Mouse (Mus musculus) urinary bladder, adult 18-20 months (tissue): ENCODE measurements around the gene Eras.
"Not testable (repeated sequence)": the region's sequence is repeated elsewhere in the genome, so short reads cannot be mapped to it uniquely, and the experiment has no call there.

Experiments
- DNase-seq, 2 experiments: peaks; one replicate each; pipeline ENCODE4 v3.0.0; 2022; ENCODE audit warnings: low spot score in 2 of 2, mixed read lengths in 2 of 2

Eras gene

DNA sequence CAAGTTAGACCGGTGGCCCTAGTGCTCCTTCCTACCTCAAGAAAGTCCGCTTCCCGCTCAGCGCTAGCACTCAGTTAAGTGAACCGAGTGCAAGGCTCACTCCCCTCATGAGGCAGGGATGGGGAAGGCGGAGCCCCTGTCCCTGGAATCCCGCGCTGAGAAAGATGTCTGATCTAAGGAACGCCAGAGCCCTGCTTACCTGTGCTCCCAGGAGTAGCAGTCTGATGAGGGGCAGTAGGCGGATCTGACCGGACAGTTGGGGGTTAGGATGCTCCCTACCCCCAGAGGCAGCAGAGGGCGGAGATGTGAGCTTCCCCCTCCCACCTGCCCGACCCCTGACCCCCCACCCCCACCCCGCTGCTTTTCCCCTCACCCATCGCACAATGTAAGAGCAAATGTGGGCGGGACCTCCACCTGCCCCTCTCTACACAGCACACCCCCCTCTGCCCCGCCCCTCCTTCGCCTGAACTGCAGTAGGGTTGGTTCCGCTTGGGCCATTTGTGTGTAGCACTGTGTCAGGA, at the start of gene Eras:
Gene Eras (minus strand): TSS at position 338 of the 521 bp plus-strand sequence.
- DNase-seq: no peak

- no peak for DNase-seq
Observed at GRCm38 (mm10) chrX:7977892-7978291, 49.5 kb upstream of the Eras start, which contains the start of gene Gata1. Gata1 (minus strand) TSS chrX:7978071.

GRCm38 (mm10) chrX:7971292-7971691, 42.9 kb upstream of the Eras start:
- DNase-seq: no peak

GRCm38 (mm10) chrX:7968899-7969298, 40.5 kb upstream of the Eras start:
- DNase-seq: no peak

GRCm38 (mm10) chrX:7968226-7968625, 39.8 kb upstream of the Eras start:
- DNase-seq: no peak

DNA sequence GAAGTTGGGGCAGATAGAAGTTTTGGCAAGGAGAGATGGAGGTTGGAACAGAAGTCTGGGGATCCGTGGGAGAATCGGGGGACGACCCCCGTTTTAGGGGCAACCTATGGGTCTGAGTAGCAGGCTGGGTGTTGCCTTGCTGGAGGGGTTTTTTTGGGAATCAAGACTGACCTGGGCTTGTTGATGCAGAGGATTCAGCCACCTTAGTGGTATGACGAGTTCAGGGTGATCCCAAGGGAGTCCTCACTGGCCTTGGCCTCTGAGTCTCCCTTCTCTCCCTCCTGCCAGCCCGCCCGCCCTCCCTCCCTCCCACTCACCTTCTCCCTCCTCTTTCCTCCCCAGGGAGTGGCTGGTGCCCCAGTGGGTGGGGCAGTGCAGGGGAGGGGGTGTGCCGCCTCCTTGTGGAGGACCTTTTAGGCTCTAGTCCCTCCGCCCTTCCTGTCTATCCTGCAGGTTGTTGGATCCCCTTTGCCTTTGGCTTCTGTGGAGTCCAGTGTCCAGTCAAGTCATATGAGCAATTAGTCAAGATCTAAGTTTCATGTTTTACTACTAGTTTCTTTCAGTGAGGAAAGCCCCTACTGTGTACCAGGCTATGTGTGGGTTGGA, 39.3 kb upstream of the Eras start:
- DNase-seq: no peak

GRCm38 (mm10) chrX:7966161-7966560, 37.8 kb upstream of the Eras start:
- DNase-seq: no peak

GRCm38 (mm10) chrX:7963829-7964626, 35.6 kb upstream of the Eras start:
- DNase-seq: no peak

- DNase-seq: no peak
Observed at GRCm38 (mm10) chrX:7958868-7959267, 30.5 kb upstream of the Eras start.

DNA sequence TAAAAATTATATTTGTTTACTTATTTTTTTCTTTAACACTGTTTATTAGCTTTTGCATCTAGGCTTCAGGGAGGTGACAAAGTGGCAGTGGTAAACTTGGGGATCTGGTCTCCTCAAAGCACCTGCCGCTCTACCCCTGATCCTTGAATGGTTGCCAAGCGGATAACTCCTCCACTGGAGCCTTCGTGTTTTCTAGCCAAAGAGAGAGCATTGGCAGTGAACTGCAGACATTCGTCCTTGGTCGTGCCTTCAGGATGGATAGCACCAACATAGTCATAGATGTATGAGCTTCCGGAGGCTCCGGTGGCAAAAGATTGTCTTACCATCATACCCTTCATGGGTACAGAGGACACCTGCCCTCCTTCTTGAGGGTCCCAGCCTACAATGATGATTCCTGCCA, 21.7 kb upstream of the Eras start:
- DNase-seq: no peak

DNA sequence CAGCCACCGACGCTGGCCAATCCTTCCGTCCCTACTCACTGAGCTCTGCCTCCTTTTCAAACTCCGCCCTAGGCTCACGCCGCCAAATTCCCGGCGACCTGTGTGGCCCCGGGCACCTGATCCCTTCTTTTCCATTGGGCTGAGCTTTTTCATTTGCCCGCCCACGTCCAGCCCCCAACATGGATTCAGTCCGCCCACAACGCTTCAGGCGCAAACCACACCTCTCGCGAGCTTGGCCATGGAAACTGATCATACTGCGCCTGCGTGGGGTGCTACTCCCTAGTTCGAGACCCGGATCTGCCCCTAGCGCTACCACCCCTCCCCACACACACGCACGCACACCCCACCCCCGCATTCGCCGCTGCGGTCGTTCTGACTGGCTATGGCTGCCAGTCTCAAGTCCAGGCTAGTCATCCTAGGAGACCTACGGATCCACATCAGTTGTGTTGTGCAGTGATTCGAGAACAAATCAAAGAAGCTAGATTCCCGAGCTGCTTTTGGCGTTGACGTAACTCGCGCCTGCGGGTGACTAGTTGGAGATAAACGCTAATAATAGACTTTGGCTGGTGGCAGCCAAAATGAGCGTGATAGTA, 19.6 kb upstream of the Eras start:
- DNase-seq: peak; percentile 79 to 91

GRCm38 (mm10) chrX:7947108-7947899, 18.9 kb upstream of the Eras start, which contains the start of gene Hdac6:
Hdac6 (minus strand) TSS chrX:7947889.
- no peak for DNase-seq

DNA sequence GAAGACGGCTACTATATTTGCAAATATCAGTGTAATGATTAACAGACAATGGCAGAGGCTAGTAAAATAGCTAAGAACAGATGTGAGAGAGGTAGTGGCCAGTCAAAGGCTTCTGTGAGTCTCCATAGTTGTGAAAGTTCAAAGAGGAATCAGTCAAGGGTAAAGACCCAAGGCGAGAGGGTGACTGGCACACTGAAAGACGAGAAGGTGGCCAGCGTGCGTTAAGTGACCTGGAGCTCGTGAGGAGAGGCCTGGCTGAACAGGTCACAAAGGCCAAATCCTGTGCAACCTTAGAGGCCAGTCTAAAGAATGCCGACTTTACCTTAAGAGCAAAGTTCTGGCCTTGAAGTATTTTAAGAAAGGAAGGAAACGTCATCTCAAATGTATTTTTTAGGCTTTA, 17.2 kb upstream of the Eras start:
- DNase-seq: no peak

GRCm38 (mm10) chrX:7937667-7938066, 9.3 kb upstream of the Eras start:
- DNase-seq: no peak

GRCm38 (mm10) chrX:7936874-7937273, 8.5 kb upstream of the Eras start:
- no peak for DNase-seq

- DNase-seq: no peak
Observed at GRCm38 (mm10) chrX:7927116-7927515, 1.3 kb downstream of the Eras start.

DNA sequence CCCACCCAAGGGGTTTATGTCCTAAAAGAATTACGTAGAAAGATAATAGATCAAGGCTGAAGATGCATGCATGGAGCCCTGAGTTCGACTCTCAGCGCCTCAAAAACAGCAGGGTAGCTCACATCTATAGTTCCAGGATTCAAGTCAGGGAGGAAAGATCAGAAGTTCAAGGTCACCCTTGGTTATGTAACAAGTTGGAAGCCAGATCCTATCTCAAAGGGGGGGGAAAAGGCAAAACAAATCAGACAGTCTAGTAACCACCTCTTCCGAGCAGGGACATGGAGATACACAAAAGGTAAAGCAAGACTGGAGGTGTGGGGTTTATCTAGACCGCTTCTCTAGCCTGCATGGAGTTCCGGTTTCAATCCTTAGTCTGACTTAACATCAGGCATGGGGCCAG, 2.1 kb downstream of the Eras start:
- DNase-seq: no peak

DNA sequence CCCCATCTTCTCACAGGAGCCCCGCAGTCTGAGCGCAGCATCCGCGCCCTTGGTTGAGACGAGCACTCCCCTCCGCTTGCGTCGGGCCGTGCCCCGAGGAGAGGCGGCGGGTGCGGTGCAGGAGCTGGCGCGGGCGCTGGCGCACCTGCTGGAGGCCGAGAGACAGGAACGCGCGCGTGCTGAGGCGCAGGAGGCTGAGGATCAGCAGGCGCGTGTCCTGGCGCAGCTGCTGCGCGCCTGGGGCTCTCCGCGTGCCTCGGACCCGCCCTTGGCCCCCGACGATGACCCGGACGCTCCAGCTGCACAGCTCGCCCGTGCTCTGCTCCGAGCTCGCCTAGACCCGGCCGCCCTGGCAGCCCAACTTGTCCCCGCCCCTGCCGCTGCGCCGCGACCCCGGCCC, 6.4 kb downstream of the Eras start:
- DNase-seq: no peak

DNA sequence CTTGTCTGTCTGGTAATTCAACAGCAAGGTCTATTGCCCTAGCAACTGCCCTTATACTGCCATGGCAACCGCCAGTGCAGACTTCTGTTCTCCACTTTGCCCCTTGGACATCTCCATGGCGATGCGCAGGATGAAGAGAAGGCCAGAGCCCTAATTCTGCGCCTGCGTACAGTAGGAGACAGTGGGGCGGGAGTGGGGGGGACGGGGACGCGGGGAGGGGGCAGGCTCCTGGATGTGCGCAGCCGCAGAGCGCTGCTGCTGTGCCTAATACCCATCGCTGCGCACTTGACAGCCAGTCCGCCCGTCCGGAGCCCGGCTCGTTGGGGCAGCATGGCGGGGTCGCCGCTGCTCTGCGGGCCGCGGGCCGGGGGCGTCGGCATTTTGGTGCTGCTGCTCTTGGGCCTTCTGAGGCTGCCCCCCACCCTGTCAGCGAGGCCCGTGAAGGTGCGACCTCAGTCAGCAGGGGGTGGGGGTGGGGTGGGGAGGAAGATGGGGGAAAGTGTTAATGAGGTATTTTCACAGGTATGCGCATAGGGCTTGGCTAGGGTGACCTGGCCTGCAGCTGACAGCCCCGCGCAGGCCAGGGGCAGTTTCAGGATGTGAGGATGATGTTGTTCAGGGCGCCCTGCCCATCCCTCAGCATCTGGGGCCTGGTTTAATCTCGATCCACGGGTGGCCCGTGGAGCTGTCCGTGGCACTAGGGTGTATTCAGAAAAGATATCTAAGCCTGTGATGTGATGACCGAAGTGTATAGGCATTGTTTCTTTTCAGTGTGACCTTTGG, 8.6 kb downstream of the Eras start, which contains the start of gene Pcsk1n:
Gene Pcsk1n (plus strand): TSS at position 222 of the 783 bp plus-strand sequence.
- no peak for DNase-seq

GRCm38 (mm10) chrX:7917960-7918359, 10.4 kb downstream of the Eras start:
- DNase-seq: not testable (repeated sequence)

GRCm38 (mm10) chrX:7915669-7916068, 12.7 kb downstream of the Eras start:
- DNase-seq: not testable (repeated sequence)
